Mouse (Mus musculus) thymus, postnatal 10 days (tissue): ENCODE results near the gene Zkscan2.

ENCODE experiments used
- DNase-seq, 2 experiments: peaks; one replicate each; pipeline ENCODE4 v3.0.0; 2021; ENCODE audit warnings: low spot score in 2 of 2

Zkscan2 gene

GRCm38 (mm10) chr7:123442079-123442478 lies 58.2 kb downstream of the Zkscan2 start:
- DNase-seq: no peak

- no peak for DNase-seq
Observed at GRCm38 (mm10) chr7:123431206-123431605, 69.0 kb downstream of the Zkscan2 start.

GRCm38 (mm10) chr7:123430411-123430705 lies 69.9 kb downstream of the Zkscan2 start:
- no peak for DNase-seq

- DNase-seq: no peak
Observed at GRCm38 (mm10) chr7:123429624-123430410, 70.4 kb downstream of the Zkscan2 start.
